Mouse (Mus musculus) embryonic facial prominence, embryonic 14.5 days (tissue): ENCODE measurements around the gene Slc22a12. TPM values are rescaled to one million over a fixed set of nuclear protein-coding genes. Genes with fewer than 3 reads are reported as not detected.

ENCODE experiments used
- ATAC-seq: fragments of 200-750 bp; cut with Nextera tagmentation; 2 replicates; pipeline ENCODE4 v1.8.0; 2017; ENCODE audit warnings: low read depth, moderate number of reproducible peaks, moderate TSS enrichment
- DNase-seq: peaks from one replicate; pipeline ENCODE4 v3.0.0-alpha.2; 2015; ENCODE audit warnings: low spot score
- H3K27ac ChIP-seq: fragments of 300-500 bp; sonication (generic); replicated peaks from 2 replicates; pipeline ENCODE4 v1.5.1; 2014; ENCODE audit warnings: low read depth, mild to moderate bottlenecking, low read length, moderate library complexity
- H3K27me3 ChIP-seq: fragments of 300-500 bp; sonication (generic); replicated peaks from 2 replicates; pipeline ENCODE4 v1.6.1; 2014; ENCODE audit warnings: low read length; ENCODE audit not compliant: control insufficient read depth, insufficient read depth
- H3K36me3 ChIP-seq: fragments of 300-500 bp; sonication (generic); 2 replicates; pipeline ENCODE4 v1.6.1; 2014; ENCODE audit warnings: low read length, mixed read lengths; ENCODE audit not compliant: control insufficient read depth, insufficient read depth
- H3K4me1 ChIP-seq: fragments of 300-500 bp; sonication (generic); 2 replicates; pipeline ENCODE4 v1.6.1; 2014; ENCODE audit warnings: antibody characterized with exemption, low read length; ENCODE audit not compliant: control insufficient read depth, insufficient read depth
- H3K4me2 ChIP-seq: fragments of 300-500 bp; sonication (generic); 2 replicates; pipeline ENCODE4 v1.6.1; 2014; ENCODE audit warnings: low read depth, mild to moderate bottlenecking, low read length, moderate library complexity, mixed read lengths
- H3K4me3 ChIP-seq: fragments of 300-500 bp; sonication (generic); 2 replicates; pipeline ENCODE4 v1.5.1; 2014; ENCODE audit warnings: low read depth, mild to moderate bottlenecking, low read length
- H3K9ac ChIP-seq: fragments of 300-500 bp; sonication (generic); 2 replicates; pipeline ENCODE4 v1.6.1; 2014; ENCODE audit warnings: low read depth, mild to moderate bottlenecking, low read length, moderate library complexity, mixed read lengths
- H3K9me3 ChIP-seq: fragments of 300-500 bp; sonication (generic); 2 replicates; pipeline ENCODE4 v1.6.1; 2016; ENCODE audit warnings: low read length; ENCODE audit not compliant: control insufficient read depth
- WGBS: fragments of 180-500 bp; shearing (Covaris S2); extraction: QIAGEN DNeasy Blood & Tissue Kit; methylation state at CpG from one replicate; pipeline ENCODE4 v1.1.7; 2014; 5-methylcytosine and 5-hydroxymethylcytosine counted together
- polyA plus RNA-seq: library from polyadenylated mRNA; unstranded; fragments of >200 nt; fragmentation: Nextera tagmentation; extraction: Ambion mirVana; gene quantifications from 2 replicates; pipeline ENCODE4 v1.2.1, GENCODE M21; 2014

The Slc22a12 gene
- polyA plus RNA-seq, 1 experiment from 2014 or later: not detected

- Histone ChIP-seq H3K36me3 (no peaks in the 10 kb centered on the region), H3K9ac (peak overlapping the region; percentile 71), H3K4me1 (peaks cover 5% of the 10 kb centered on the region), H3K27me3 (peaks cover 84% of the 10 kb centered on the region), H3K9me3 (no peaks in the 10 kb centered on the region), H3K27ac (no peak overlapping the region), H3K4me3 (peak overlapping the region; percentile 52), H3K4me2 (peak overlapping the region; percentile 90)
- ATAC-seq (peak; percentile 48; the same call in 1 of the 2 replicates), DNase-seq (peak; percentile 45)
- WGBS: 3% methylated on average over 11 of the region's 39 CpGs
These were observed 45.6 kb downstream of the Slc22a12 start for GRCm38 (mm10) chr19:6497150-6497801.

- 7% methylated on average over 6 of the region's 6 CpGs for WGBS
- Histone ChIP-seq H3K9me3 (no peaks in the 10 kb centered on the region), H3K27ac (no peak overlapping the region), H3K4me3 (peak overlapping the region; percentile 52), H3K4me1 (no peaks in the 10 kb centered on the region), H3K4me2 (peak overlapping the region; percentile 90; the same call in 1 of the 2 replicates), H3K36me3 (no peaks in the 10 kb centered on the region), H3K9ac (no peak overlapping the region), H3K27me3 (peaks cover 77% of the 10 kb centered on the region)
- DNase-seq: no peak
- ATAC-seq: no peak; the same call in 1 of the 2 replicates
These were observed 46.2 kb downstream of the Slc22a12 start for GRCm38 (mm10) chr19:6496462-6497149.

- H3K27ac ChIP-seq: no peak overlapping the region
- no peak overlapping the region for H3K9ac ChIP-seq
- ATAC-seq (no peak), DNase-seq (no peak)
- H3K36me3 ChIP-seq: no peaks in the 10 kb centered on the region
- H3K9me3 ChIP-seq: no peaks in the 10 kb centered on the region
- 30% methylated on average over 8 of the region's 8 CpGs for WGBS
- H3K4me3 ChIP-seq: no peak overlapping the region
- no peaks in the 10 kb centered on the region for H3K4me1 ChIP-seq
- no peak overlapping the region for H3K4me2 ChIP-seq
- peaks cover 75% of the 10 kb centered on the region for H3K27me3 ChIP-seq
These were observed 47.1 kb downstream of the Slc22a12 start for GRCm38 (mm10) chr19:6495714-6496113.

- 46% methylated on average over 18 of the region's 18 CpGs for WGBS
- no peak for DNase-seq
- Histone ChIP-seq H3K27ac (no peak overlapping the region), H3K4me3 (no peak overlapping the region), H3K4me1 (no peaks in the 10 kb centered on the region), H3K9ac (no peak overlapping the region), H3K4me2 (no peak overlapping the region), H3K27me3 (peaks cover 64% of the 10 kb centered on the region), H3K9me3 (no peaks in the 10 kb centered on the region), H3K36me3 (no peaks in the 10 kb centered on the region)
- ATAC-seq: no peak
These were observed 48.2 kb downstream of the Slc22a12 start for GRCm38 (mm10) chr19:6494504-6495170.

GRCm38 (mm10) chr19:6494032-6494431 is 48.8 kb downstream of the Slc22a12 start:
- WGBS: 63% methylated on average over 5 of the region's 7 CpGs
- H3K4me2 ChIP-seq: no peak overlapping the region
- no peak overlapping the region for H3K4me3 ChIP-seq
- H3K36me3 ChIP-seq: no peaks in the 10 kb centered on the region
- no peaks in the 10 kb centered on the region for H3K9me3 ChIP-seq
- no peak overlapping the region for H3K9ac ChIP-seq
- H3K27me3 ChIP-seq: peaks cover 58% of the 10 kb centered on the region
- ATAC-seq (no peak), DNase-seq (no peak)
- no peak overlapping the region for H3K27ac ChIP-seq
- no peaks in the 10 kb centered on the region for H3K4me1 ChIP-seq

GRCm38 (mm10) chr19:6493219-6493618 is 49.6 kb downstream of the Slc22a12 start:
- WGBS: 73% methylated on average over 7 of the region's 7 CpGs
- Histone ChIP-seq H3K27ac (no peak overlapping the region), H3K9me3 (no peaks in the 10 kb centered on the region), H3K4me1 (no peaks in the 10 kb centered on the region), H3K4me2 (no peak overlapping the region), H3K36me3 (no peaks in the 10 kb centered on the region), H3K4me3 (no peak overlapping the region), H3K9ac (no peak overlapping the region), H3K27me3 (peaks cover 50% of the 10 kb centered on the region)
- ATAC-seq (no peak), DNase-seq (no peak)

- H3K9me3 ChIP-seq: no peaks in the 10 kb centered on the region
- no peak overlapping the region for H3K4me3 ChIP-seq
- H3K4me1 ChIP-seq: no peaks in the 10 kb centered on the region
- WGBS: 18% methylated on average over 12 of the region's 12 CpGs
- ATAC-seq (no peak), DNase-seq (peak; percentile 77)
- no peak overlapping the region for H3K4me2 ChIP-seq
- no peak overlapping the region for H3K9ac ChIP-seq
- H3K27ac ChIP-seq: no peak overlapping the region
- no peaks in the 10 kb centered on the region for H3K36me3 ChIP-seq
- H3K27me3 ChIP-seq: peaks cover 40% of the 10 kb centered on the region
These were observed 50.7 kb downstream of the Slc22a12 start for GRCm38 (mm10) chr19:6492124-6492523.

- Histone ChIP-seq H3K27me3 (peaks cover 36% of the 10 kb centered on the region), H3K4me1 (no peaks in the 10 kb centered on the region), H3K9me3 (no peaks in the 10 kb centered on the region), H3K4me3 (no peak overlapping the region), H3K27ac (no peak overlapping the region), H3K36me3 (no peaks in the 10 kb centered on the region), H3K4me2 (no peak overlapping the region), H3K9ac (no peak overlapping the region)
- DNase-seq (no peak), ATAC-seq (no peak)
- 77% methylated on average over 8 of the region's 8 CpGs for WGBS
These were observed 51.3 kb downstream of the Slc22a12 start for GRCm38 (mm10) chr19:6491538-6491937.
